Mouse (Mus musculus) ES-E14 (cell line): ENCODE data around the gene Rsg1. TPM values are rescaled to one million over a fixed set of nuclear protein-coding genes. Genes with fewer than 3 reads are reported as not detected.

Source experiments
- DNase-seq: peaks from one replicate; pipeline ENCODE4 v3.0.0-alpha.2; 2013; ENCODE audit warnings: low read depth, low spot score
- H3K27ac ChIP-seq: 2 replicates; pipeline ENCODE4 v1.5.1; 2012; ENCODE audit warnings: low read depth, mild to moderate bottlenecking, low read length, moderate library complexity, mixed read lengths; ENCODE audit not compliant: poor library complexity, insufficient read depth, severe bottlenecking
- H3K36me3 ChIP-seq: 2 replicates; pipeline ENCODE4 v1.6.1; 2012; ENCODE audit warnings: mild to moderate bottlenecking, low read length, moderate library complexity, mixed read lengths; ENCODE audit not compliant: control insufficient read depth, poor library complexity, insufficient read depth, severe bottlenecking
- H3K4me1 ChIP-seq, 2 experiments: fragments of 150-350 bp in 1 of 2; sonication (generic) in 1 of 2; 2 replicates each; pipeline ENCODE4 v1.6.1; 2012; ENCODE audit warnings: low read length in 2 of 2, mild to moderate bottlenecking in 1 of 2, mixed read lengths in 1 of 2; ENCODE audit not compliant: control insufficient read depth in 2 of 2, insufficient read depth in 2 of 2, poor library complexity in 1 of 2
- H3K4me3 ChIP-seq, 2 experiments: fragments of 150-350 bp in 1 of 2; sonication (generic) in 1 of 2; 2 replicates each; pipeline ENCODE4 v1.5.1; 2012; ENCODE audit warnings: low read length in 2 of 2, low read depth in 1 of 2, mild to moderate bottlenecking in 1 of 2, mixed read lengths in 1 of 2; ENCODE audit not compliant: insufficient read depth in 1 of 2, poor library complexity in 1 of 2, severe bottlenecking in 1 of 2
- H3K9ac ChIP-seq: 2 replicates; pipeline ENCODE4 v1.6.1; 2012; ENCODE audit warnings: low read depth, mild to moderate bottlenecking, low read length, mixed read lengths; ENCODE audit not compliant: poor library complexity, insufficient read depth, severe bottlenecking
- H3K9me3 ChIP-seq: fragments of 150-350 bp; sonication (generic); 2 replicates; pipeline ENCODE4 v1.6.1; 2012; ENCODE audit warnings: low read depth, mild to moderate bottlenecking, low read length; ENCODE audit not compliant: control insufficient read depth, insufficient read depth
- CHD2 ChIP-seq: IDR thresholded peaks from 2 replicates; pipeline ENCODE4 v1.6.1; 2014; ENCODE audit warnings: mild to moderate bottlenecking, low read depth, low read length, inconsistent platforms
- HCFC1 ChIP-seq: IDR thresholded peaks from 2 replicates; pipeline ENCODE4 v1.6.1; 2012; ENCODE audit warnings: low read length, inconsistent platforms, borderline replicate concordance; ENCODE audit not compliant: insufficient read depth
- MAFK ChIP-seq: IDR thresholded peaks from 2 replicates; pipeline ENCODE4 v1.6.1; 2014; ENCODE audit warnings: mild to moderate bottlenecking, low read depth, low read length, inconsistent platforms; ENCODE audit not compliant: insufficient read depth
- ZC3H11A ChIP-seq: IDR thresholded peaks from 2 replicates; pipeline ENCODE4 v1.6.1; 2012; ENCODE audit warnings: low read depth, mild to moderate bottlenecking, inconsistent platforms, low read length, borderline replicate concordance
- ZNF384 ChIP-seq: IDR thresholded peaks from 2 replicates; pipeline ENCODE4 v1.6.1; 2012; ENCODE audit warnings: low read depth, low read length, inconsistent platforms
- in situ Hi-C, 2 experiments: fragments of 600-800 bp; cut with MboI; formaldehyde crosslinking; loops; one replicate each; pipeline ENCODE4 v1.15.1; 2025; ENCODE audit warnings: low sequenced_read_pairs in 2 of 2, inconsistent platforms in 1 of 2; ENCODE audit not compliant: unreplicated experiment in 2 of 2
- total RNA-seq: library from RNA; depleted of rRNA; stranded (reverse); fragments of 300-350 nt; gene quantifications from 2 replicates; pipeline ENCODE4 v1.2.3, GENCODE M21; 2012

Gene Rsg1
- total RNA-seq, 1 experiment = 2.9 TPM

- TF ChIP-seq HCFC1 (no peak), ZNF384 (no peak), CHD2 (no peak), MAFK (no peak), ZC3H11A (no peak)
- Histone ChIP-seq H3K4me1 (peaks cover 3 to 16% of the 10 kb centered on the region in 2 experiments), H3K4me3 (peak overlapping the region; percentile 31 to 54; a peak in 3 of 4 replicates), H3K9ac (no peak overlapping the region), H3K27ac (no peak overlapping the region), H3K36me3 (no peaks in the 10 kb centered on the region), H3K9me3 (no peaks in the 10 kb centered on the region)
- in situ Hi-C loops = no loop called here
- no peak for DNase-seq
Observed at GRCm38 (mm10) chr4:141251071-141251470, 37.3 kb downstream of the Rsg1 start.

- no peak overlapping the region for H3K27ac ChIP-seq
- no peak overlapping the region for H3K9ac ChIP-seq
- in situ Hi-C loops = no loop called here
- H3K36me3 ChIP-seq = no peaks in the 10 kb centered on the region
- DNase-seq = no peak
- TF ChIP-seq MAFK (no peak), ZC3H11A (no peak), ZNF384 (no peak), CHD2 (no peak), HCFC1 (no peak)
- H3K4me3 ChIP-seq = no peak overlapping the region
- peaks cover 3 to 16% of the 10 kb centered on the region in 2 experiments for H3K4me1 ChIP-seq
- no peaks in the 10 kb centered on the region for H3K9me3 ChIP-seq
Observed at GRCm38 (mm10) chr4:141252641-141253040, 38.9 kb downstream of the Rsg1 start.

GRCm38 (mm10) chr4:141254234-141254633 is 40.5 kb downstream of the Rsg1 start:
- no peak for TF ChIP-seq HCFC1
- Histone ChIP-seq H3K27ac (no peak overlapping the region), H3K9ac (0 out of 2 replicates have a peak overlapping the region, but pooled peaks have one; percentile 1), H3K4me3 (peak overlapping the region; percentile 11 to 26; a peak in 3 of 4 replicates), H3K4me1 (peaks cover 3 to 11% of the 10 kb centered on the region in 2 experiments), H3K36me3 (no peaks in the 10 kb centered on the region), H3K9me3 (no peaks in the 10 kb centered on the region)
- in situ Hi-C loops = no loop called here
- DNase-seq = no peak

GRCm38 (mm10) chr4:141257440-141257839 is 43.7 kb downstream of the Rsg1 start:
- no peak for TF ChIP-seq ZNF384
- no peak for TF ChIP-seq ZC3H11A
- TF ChIP-seq MAFK = no peak
- no peak for TF ChIP-seq CHD2
- TF ChIP-seq HCFC1 = no peak
- no peak overlapping the region for H3K9ac ChIP-seq
- in situ Hi-C loops = no loop called here
- DNase-seq = no peak
- H3K4me1 ChIP-seq = peaks cover 4 to 8% of the 10 kb centered on the region in 2 experiments
- H3K9me3 ChIP-seq = 0 out of 2 replicates have a peak, but pooled peaks cover 2% of the 10 kb centered on the region
- no peak overlapping the region for H3K27ac ChIP-seq
- H3K36me3 ChIP-seq = no peaks in the 10 kb centered on the region
- no peak overlapping the region for H3K4me3 ChIP-seq

GRCm38 (mm10) chr4:141259413-141259812 is 45.7 kb downstream of the Rsg1 start:
- H3K27ac ChIP-seq = no peak overlapping the region
- no peak overlapping the region for H3K4me3 ChIP-seq
- 0 out of 2 replicates have a peak, but pooled peaks cover 2% of the 10 kb centered on the region for H3K9me3 ChIP-seq
- no peak overlapping the region; the same call in 1 of the 2 replicates for H3K9ac ChIP-seq
- DNase-seq = no peak
- in situ Hi-C loops = no loop called here
- H3K4me1 ChIP-seq = peaks cover 1 to 8% of the 10 kb centered on the region in 2 experiments; a peak in 3 of 4 replicates
- no peaks in the 10 kb centered on the region for H3K36me3 ChIP-seq
- no peak for TF ChIP-seq ZNF384
- TF ChIP-seq MAFK = no peak
- TF ChIP-seq CHD2 = no peak
- TF ChIP-seq HCFC1 = no peak
- no peak for TF ChIP-seq ZC3H11A
